Mouse (Mus musculus) thymus, postnatal 25 days (tissue): Measurements from ENCODE around the gene Hpf1.

Source experiments
- DNase-seq: peaks from one replicate; pipeline ENCODE4 v3.0.0; 2022

Hpf1 gene

DNA sequence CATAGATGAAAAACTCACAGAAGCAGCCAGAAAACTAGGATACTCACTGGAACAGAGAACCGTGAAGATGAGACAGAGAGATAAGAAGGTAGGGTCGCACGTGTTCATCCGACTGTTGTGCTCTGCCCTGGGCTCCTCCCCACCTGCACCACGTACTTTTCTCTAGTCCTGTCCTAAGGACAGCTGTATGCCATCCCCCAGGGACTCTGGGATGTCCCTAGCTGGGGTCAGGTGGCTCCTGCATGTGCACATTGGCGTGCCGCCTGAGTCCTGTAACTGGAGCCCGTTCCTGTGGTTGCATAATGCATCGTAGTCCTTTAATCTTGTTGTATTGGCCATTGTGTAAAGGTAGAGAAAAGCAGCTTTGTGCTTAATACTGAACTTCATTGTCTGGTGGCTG is 9.9 kb downstream of the Hpf1 start:
- DNase-seq, result no peak

DNA sequence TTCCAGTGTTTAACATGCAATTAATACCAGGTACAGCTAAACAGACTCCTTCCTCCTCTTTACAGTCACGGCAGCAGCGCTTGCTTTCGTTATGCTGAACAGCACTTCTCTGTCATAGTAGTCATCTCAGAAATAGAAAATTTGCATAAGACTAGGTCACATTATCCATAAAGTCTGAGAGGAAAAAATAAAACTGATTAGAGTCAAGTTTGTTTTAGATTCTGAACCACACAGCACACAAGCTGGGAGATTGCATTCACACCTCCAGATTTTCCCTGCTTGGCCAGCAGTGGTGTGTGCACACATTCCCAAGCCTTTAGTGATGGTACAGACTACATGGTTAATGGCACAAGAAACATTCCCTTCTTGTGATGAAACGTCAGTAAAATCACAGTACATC is 21.9 kb downstream of the Hpf1 start:
- DNase-seq, result no peak

GRCm38 (mm10) chr8:60912554-60912953 is 22.3 kb downstream of the Hpf1 start:
- DNase-seq, result no peak

- DNase-seq, result no peak
Observed at GRCm38 (mm10) chr8:60919069-60919468, 28.9 kb downstream of the Hpf1 start.

DNA sequence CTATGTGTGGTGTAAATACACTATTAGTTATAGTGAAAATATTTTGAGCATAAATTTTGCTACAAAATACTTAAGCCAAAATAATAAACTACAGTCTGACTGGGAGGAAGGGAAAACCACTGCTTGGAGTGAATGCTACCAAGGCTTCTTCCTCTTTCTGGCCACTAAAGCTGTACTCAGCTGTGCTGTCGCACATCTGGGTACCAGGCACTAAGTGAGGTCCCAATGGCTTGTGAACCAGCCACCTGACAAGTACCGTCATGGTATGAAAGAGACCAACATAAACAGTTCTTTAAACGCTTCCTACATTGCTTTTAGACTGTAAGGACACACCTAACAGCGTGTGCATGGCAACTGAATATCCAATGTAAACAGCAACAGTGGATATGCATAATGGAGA is 30.0 kb downstream of the Hpf1 start:
- DNase-seq, result no peak

GRCm38 (mm10) chr8:60933617-60934016 is 43.4 kb downstream of the Hpf1 start:
- no peak for DNase-seq

DNA sequence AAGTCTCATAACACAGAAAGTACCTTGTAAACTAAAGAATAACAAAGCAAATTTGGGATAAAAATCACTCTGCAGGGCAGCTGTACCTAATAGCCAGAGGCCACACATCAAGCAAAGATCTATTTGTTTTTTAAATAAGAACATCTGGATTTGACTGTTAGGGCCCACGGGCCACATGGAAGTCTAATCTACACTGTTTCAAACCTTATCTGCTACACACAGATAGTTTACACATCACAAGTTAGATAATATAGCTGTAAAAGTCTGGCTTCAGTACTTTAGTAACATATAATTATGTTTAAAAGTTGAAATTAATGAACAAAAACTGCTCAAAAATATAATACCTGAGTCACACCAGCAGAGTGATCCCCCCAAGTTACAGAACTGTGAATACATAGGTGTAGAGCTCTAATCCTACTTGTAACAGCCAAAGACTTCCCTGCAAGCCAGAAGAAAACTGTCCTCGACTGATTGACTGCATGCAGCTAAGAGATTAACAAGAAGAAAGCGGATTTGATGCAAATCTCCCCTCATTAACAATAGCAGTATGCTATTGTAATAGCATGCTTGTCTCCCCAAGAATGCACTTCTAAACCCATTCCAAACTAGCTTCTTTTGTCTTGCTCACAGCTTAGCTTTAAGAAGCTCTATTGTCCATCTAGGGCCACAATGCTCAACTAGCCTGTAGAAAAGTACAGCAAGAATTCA is 48.7 kb downstream of the Hpf1 start:
- no peak for DNase-seq

DNA sequence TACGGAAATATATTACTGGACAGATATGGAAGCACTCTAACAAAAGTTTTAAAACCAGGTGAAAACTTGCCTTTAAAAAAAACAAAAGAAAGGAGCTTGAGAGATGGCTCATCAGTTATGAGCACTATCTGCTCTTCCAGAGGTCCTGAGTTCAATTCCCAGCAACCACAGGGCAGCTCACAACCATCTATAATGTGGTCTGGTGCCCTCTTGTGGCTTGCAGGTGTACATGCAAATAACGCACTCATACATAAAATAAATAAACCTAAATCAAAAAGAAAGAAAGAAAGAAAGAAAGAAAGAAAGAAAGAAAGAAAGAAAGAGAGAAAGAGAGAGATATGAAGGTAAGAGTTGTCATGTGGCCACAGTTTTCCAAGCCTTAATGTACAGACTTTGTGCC is 52.6 kb downstream of the Hpf1 start:
- DNase-seq, result no peak

- DNase-seq, result no peak
Observed at GRCm38 (mm10) chr8:60947503-60947902, 57.3 kb downstream of the Hpf1 start.

- DNase-seq, result no peak
Observed at GRCm38 (mm10) chr8:60949859-60950258, 59.6 kb downstream of the Hpf1 start.

- no peak for DNase-seq
Observed at GRCm38 (mm10) chr8:60951271-60951670, 61.1 kb downstream of the Hpf1 start.

- DNase-seq, result no peak
Observed at GRCm38 (mm10) chr8:60951757-60952156, 61.5 kb downstream of the Hpf1 start.

GRCm38 (mm10) chr8:60952803-60953202 is 62.6 kb downstream of the Hpf1 start:
- DNase-seq, result no peak

DNA sequence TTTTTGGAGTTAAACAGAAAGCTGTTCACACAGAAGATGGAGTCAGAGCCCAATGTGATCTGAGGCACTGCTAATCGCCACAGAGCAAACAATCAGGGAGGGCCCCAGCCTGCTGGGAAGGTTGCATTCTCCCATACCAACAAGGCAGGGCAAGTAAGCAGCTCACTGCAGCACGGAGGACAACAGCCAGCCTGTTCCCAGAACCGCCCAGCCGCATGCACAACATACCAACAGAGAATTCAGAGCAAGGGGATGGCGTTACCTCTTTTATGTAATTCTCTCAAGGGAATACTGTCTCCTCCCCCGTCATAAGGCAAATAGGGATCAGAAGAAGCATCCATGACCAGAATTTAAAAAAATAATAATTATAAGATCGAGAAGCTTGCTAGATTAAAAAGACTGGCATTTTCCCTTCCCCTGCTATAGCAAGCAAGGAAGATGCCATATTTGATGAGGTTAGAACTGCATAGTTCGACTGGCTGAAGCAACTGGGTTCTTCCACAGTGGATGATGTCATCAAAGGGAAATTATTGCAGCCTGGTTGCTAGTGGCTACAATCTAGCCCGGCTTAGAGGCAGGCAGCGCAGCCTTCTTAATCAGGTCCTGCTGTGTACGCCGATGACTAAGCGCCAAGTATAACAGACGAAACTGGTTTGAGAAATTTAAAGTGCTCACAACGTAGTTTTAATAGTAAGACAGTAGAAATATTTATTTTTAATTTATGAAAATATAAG is 64.2 kb downstream of the Hpf1 start:
- no peak for DNase-seq

DNA sequence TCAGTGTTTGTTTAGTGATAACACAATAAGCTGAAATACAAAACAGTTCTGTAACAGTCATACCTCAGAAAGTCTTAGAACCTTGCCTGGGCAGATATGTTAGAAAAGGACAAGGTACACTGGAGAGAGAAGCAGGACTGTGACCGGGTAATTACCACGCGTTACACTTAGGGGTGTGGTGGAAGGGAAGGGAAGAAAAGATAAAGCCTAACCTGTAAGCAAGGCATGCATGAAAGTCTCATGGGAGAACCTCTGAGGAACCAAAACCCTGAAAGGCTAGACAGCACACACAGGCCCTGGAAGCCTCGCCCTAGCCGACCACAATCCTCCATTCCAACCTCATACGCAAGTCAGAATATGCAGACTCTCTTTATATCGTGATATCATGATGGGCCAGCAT is 66.6 kb downstream of the Hpf1 start:
- DNase-seq, result no peak
